Mouse (Mus musculus) v-Abl transformed pro-B cells (cell line): ENCODE results near the gene Ttc39d.

Experiments
- in situ Hi-C, 2 experiments: fragments of 400-800 bp; cut with MboI; formaldehyde crosslinking; loops; one replicate each; pipeline ENCODE4 v1.15.1; 2025; ENCODE audit not compliant: unreplicated experiment in 2 of 2

Ttc39d gene

DNA sequence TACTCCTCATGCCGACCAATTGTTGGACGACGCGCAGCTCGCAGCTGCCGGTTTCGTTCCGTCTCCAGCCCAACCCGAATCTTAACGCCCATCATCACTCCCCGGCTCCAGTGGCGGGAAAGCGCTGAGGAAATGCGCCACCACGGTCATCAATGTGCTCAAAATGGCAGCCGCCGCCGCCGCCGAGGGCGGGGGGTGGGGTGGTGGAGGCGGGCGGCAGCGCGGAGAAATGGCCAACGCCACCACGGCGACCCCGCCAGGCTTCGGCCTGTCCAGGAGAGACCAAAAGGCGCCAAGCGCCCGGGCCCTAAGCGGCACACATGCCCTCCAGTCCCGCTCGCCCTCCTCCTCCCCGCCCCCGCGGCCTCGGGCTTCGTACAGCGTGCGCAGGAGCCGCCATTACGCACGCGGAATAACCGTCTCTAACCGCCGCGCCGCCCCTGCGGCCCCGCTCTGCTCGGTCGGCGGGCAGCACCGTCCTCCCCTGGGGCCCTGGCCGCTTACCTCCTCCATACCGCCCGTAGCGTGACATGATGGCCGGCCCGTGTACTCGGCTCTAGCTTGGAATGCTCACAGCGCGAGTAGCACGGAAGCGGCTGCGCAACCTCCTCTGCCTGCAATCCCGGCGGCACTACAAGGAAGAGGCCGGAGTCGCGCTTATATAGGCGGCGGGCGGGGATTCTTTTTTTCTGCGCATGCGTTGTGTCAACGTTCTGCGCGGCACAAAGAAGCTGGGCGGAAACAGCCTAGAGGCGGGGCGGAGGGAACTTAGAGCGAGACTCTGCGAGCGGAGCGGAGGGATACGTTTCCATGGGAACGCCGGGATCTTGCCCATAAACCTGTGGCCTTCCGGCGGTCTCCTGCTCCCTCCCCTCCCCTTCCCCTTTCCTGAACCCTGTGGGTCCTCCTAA lies at the start of gene Ttc39d, which contains the start of gene Srsf7:
TSS of gene Ttc39d (plus strand) at position 790 of the 911 bp plus-strand sequence.
TSS of gene Srsf7 (minus strand) at position 637 of the 911 bp plus-strand sequence.
- in situ Hi-C loops = loop anchor here (5.0 to 25.0 kb wide), 4 partner anchors 322 to 1195 kb away; partner anchors contain the start of genes Cdc42ep3 (in 1 of the 2) and Prkd3 (in 1 of the 2)

DNA sequence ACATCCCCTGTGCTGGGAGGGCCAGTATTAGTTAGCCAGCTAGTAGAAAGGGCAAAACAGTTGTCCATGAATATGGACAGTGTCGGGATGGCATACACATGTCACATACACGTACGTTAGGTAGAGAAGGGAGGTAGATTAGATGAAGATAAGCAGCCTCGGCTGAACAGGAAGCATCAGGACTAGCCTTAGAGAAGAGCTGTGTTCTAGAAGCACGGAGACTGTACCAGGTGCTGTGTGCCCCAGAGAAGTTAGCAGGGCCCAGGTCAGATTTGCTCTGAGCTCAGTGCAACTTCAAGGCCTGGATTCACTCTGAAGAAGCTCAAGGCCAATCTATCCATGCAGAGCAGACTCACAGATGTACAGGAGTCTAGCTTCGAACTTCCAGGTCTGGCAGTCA lies 49.8 kb upstream of the Ttc39d start:
- in situ Hi-C loops = no loop called here

DNA sequence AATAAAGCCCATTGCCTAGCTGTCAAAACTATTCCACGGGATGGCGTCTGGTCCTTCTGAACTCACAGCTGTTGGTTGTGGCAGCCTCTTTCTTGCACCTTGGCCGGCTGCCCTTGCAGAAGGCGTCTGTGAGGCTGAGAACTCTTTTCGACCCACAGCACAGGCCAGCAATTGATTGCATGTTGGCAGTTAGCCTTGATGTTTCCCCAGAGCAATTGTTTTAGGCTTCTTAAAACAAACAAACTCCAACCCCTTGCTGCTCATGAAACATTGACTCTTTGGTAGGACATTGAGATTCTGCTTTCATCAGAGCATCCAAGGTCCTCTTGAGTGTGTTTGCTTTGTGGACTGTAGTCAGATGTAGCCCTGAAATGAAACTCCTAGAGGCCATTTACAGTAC lies 46.8 kb upstream of the Ttc39d start:
- in situ Hi-C loops = no loop called here

GRCm38 (mm10) chr17:80163991-80164390 lies 43.3 kb upstream of the Ttc39d start:
- in situ Hi-C loops = no loop called here

GRCm38 (mm10) chr17:80165741-80166140 lies 41.5 kb upstream of the Ttc39d start:
- in situ Hi-C loops = no loop called here

- in situ Hi-C loops = no loop called here
These were observed 40.9 kb upstream of the Ttc39d start for GRCm38 (mm10) chr17:80166346-80166745.

- in situ Hi-C loops = no loop called here
These were observed 39.8 kb upstream of the Ttc39d start for GRCm38 (mm10) chr17:80167436-80167835.

DNA sequence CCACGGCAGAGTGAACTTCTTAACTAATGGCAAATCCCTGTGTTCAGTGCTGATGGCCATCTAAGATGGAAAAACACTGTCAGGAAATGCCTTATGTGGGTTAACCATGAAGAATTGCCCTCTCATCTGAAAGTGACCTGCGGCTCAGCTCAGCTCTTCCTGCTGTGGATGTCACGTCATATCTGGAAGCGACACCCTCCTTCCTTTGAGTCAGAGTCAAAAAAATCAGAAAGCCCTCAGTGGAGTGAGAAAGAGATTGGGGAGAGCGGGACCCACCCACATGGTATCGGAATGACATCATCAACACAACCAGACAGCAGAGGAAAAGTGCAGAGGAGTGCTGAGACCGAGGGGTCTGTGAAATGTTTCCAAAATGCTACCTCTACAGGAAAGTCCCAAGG lies 39.4 kb upstream of the Ttc39d start:
- in situ Hi-C loops = no loop called here

DNA sequence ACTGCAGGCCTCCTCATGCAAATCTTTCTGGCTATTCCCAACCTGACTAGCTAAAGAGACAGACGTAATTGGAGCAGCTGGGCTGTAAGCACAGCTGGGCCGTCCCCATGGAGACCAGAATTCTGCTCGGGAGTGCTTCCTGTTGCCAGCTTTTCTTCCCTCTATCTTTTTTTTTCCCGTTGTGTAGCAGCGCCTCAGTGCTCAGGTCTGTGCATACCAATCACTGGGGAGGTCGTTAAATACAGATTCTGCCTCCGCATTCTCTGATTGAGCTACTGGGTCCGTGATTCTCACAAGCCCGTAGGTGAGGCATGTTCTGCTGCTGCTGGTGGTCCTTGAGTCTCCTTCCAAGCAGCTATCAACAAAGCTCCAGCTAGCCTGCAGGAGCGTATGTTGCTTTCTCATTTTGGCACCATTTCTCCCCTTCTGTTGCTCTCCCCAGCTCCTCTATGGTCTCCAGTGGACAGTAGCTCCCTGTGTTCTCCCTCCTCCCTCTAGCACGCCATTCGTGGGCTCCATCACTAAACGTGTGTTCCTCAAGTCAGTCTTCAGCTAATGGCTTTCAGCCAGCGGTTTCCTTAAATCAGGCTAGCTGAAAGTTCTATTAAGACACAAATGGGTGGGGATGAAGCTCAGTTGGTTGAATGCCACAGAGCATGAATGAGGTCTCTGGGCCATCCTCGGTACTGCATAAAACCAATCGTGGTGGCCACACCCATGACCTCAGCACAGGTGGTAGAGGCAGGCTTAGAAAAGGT lies 38.7 kb upstream of the Ttc39d start:
- in situ Hi-C loops = no loop called here

GRCm38 (mm10) chr17:80169792-80170191 lies 37.5 kb upstream of the Ttc39d start:
- in situ Hi-C loops = loop anchor here in 1 of 2 experiments (5.0 kb wide), 1 partner anchor 97 kb away; no protein-coding TSS in a partner anchor

DNA sequence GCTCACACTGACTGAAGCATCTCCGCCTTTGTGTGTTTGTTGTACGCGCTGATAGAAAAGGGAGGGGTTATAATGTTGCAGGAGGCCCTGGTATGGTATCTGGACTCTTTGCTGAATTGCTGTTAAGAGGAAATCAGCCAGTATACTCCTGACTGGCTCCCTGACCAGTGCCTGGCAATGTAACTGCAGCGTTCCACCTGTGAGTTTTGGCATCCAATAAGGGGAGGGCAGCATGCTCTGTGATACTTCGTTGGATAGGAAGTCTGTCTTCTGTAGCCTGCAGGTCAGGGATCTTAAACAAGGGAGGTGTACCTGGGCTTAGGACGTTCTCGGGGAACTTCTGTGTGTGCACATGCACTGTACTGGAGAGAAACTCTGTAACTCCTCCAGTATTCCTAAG lies 36.3 kb upstream of the Ttc39d start:
- in situ Hi-C loops = loop anchor here in 1 of 2 experiments (5.0 kb wide), 1 partner anchor 99 kb away; no protein-coding TSS in a partner anchor

- in situ Hi-C loops = loop anchor here in 1 of 2 experiments (5.0 kb wide), 1 partner anchor 100 kb away; no protein-coding TSS in a partner anchor
These were observed 35.3 kb upstream of the Ttc39d start for GRCm38 (mm10) chr17:80171948-80172347.

DNA sequence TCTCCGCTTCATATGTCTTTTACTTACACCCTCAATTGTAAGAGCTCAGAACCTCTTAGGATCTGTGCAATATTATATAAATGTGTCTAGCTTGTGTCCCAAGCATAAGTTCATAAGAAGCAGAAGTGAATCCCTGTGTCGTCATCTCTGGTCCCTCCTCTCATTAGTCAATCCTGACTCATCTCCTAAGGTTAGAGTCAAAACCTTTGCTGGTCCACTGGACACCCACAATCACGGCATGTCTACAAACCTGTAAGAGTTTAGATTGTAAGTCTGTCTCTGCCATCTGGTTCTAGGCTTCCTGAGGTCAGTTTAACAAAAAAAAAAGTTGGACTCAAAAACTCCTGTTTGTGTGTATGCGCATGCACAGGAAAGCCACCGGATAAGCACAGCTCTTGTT lies 34.5 kb upstream of the Ttc39d start:
- in situ Hi-C loops = loop anchor here in 1 of 2 experiments (5.0 kb wide), 1 partner anchor 100 kb away; no protein-coding TSS in a partner anchor

DNA sequence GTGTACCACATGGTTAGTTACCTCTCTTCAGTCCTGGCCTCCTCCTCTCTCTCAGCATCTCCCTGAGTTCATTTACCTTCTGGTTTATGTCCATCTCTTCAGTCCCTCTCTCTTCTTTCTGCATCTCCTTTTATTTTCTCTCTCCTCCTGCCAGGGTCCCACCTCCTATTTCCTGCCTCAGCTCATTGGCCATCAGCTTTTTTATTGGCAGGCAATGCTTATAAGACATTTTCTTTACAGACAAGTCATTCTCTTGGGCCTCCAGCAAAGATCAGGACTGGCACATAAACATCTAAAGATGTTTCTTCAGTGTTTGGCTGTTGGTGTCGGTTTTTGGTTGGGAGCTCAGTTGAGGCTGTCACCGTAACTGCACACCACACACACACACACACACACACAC lies 33.6 kb upstream of the Ttc39d start:
- in situ Hi-C loops = loop anchor here in 1 of 2 experiments (5.0 kb wide), 1 partner anchor 101 kb away; no protein-coding TSS in a partner anchor

- in situ Hi-C loops = loop anchor here in 1 of 2 experiments (5.0 kb wide), 1 partner anchor 102 kb away; no protein-coding TSS in a partner anchor
These were observed 33.1 kb upstream of the Ttc39d start for GRCm38 (mm10) chr17:80174146-80174545.

DNA sequence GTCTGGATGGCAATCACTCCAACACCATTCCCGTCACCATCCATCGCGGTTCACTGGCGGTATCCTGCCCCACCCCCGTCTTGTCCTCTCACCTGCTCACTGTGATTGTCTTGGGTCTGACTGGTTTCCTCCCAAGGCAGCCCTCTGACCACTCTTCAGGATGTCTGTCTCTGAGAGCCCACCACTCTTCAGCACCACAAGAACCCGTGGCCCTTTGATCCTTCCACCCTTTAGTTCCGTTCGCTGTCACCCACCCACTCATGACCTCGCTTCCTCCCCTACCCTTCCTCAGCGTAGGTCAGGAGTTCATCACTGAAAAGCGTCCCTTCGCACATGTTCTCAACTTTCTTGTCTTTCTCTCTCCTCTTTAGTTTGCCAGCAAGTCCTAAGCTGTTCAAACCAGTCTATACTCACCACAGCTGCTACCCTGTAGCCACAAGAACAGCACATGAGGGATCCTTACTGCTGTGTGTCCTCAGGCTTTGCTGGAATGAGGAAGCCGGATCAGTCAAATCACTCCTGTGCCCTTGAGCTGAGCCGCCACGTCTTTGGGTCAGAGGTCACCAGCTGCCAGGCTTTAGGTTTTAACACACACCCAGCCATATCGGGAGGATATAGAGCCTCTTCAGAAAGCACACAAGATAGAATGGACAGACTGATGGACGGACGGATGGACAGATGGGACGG lies 32.4 kb upstream of the Ttc39d start:
- in situ Hi-C loops = loop anchor here in 1 of 2 experiments (5.0 kb wide), 2 partner anchors 103 to 513 kb away; no protein-coding TSS in a partner anchor

GRCm38 (mm10) chr17:80175386-80175739 lies 31.9 kb upstream of the Ttc39d start:
- in situ Hi-C loops = loop anchor here in 1 of 2 experiments (5.0 kb wide), 1 partner anchor 513 kb away; no protein-coding TSS in a partner anchor

DNA sequence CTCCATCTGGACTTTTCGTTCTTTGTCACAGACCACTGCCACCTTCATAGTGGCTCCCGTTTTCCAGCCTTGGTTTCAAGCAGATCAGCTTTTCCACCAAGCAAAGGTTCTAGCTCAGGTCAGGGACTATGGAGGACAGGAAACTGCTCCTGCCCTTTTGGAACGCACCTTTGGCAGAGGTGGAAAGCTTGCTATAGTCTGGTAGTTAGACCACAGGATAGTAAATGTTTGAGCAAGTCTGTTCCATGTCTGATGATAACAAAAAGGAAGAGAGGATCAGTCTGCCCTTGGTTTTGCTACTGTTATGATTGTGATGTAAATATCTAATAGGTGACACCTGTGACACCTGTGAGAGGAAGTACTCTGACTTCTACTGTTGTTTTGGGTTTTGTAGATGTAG lies 31.3 kb upstream of the Ttc39d start:
- in situ Hi-C loops = loop anchor here in 1 of 2 experiments (5.0 kb wide), 1 partner anchor 514 kb away; no protein-coding TSS in a partner anchor

- in situ Hi-C loops = loop anchor here in 1 of 2 experiments (5.0 kb wide), 1 partner anchor 517 kb away; no protein-coding TSS in a partner anchor
These were observed 28.4 kb upstream of the Ttc39d start for GRCm38 (mm10) chr17:80178846-80179245.

- in situ Hi-C loops = loop anchor here (5.0 to 10.0 kb wide), 4 partner anchors 133 to 518 kb away; no protein-coding TSS in a partner anchor
These were observed 27.3 kb upstream of the Ttc39d start for GRCm38 (mm10) chr17:80179959-80180358.
